ENCODE assay signal across 23 mouse cellular contexts in the genomic region with DNA sequence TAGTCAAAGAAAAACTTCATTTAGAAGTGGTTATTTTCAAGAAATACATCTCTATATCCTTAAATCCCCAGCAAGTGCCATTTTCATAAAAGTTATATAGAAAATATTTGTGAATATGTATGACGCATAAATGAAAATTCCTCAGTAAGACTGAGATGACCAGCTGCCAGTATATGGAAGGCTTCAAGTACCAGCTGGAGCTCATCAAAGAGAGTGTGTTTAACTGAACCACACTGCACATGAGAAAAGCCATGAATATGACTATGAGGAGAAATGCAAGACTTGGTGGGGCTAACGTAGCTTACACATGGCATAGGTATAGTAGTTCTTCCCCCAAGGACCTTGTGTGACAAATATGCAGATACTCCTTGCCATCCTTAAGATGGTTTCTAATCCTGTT.
DNase-seq lines count a peak whose midpoint lies in the region; ATAC-seq and TF ChIP-seq lines count a peak whose summit lies in the region.
"Had no signal": no experiment of that assay in that cellular context is flagged by ENCODE, and none has a peak within 500 bp of the region (broad histone marks: within the 10 kb centered on the region; RNA-seq: fewer than 3 reads in every experiment).

No protein-coding gene starts in this region.

- 82% methylated on average over 2 of the region's 2 CpGs for WGBS in forebrain, embryonic 16.5 days
- 88% methylated on average over 2 of the region's 2 CpGs for WGBS in forebrain, embryonic 11.5 days
- WGBS in forebrain, postnatal 0 days = 80% methylated on average over 2 of the region's 2 CpGs
- 89% methylated on average over 2 of the region's 2 CpGs for WGBS in forebrain, embryonic 14.5 days
- WGBS in lung, embryonic 14.5 days = 79% methylated on average over 2 of the region's 2 CpGs

- no peaks in the 10 kb centered on the region for H3K27me3 ChIP-seq in forebrain, embryonic 16.5 days (replicated peaks; ENCODE audit: control insufficient read depth, insufficient read depth, low read length)
- H3K27me3 ChIP-seq in forebrain, embryonic 11.5 days (ENCODE audit: control insufficient read depth, insufficient read depth, low read length) = no peaks in the 10 kb centered on the region
- H3K27me3 ChIP-seq in forebrain, postnatal 0 days (ENCODE audit: insufficient read depth, low read length) = no peaks in the 10 kb centered on the region
- no peaks in the 10 kb centered on the region for H3K27me3 ChIP-seq in forebrain, embryonic 14.5 days (replicated peaks; ENCODE audit: control insufficient read depth, insufficient read depth, low read length)
- H3K27me3 ChIP-seq in lung, embryonic 14.5 days (ENCODE audit: insufficient read depth, low read length) = no peaks in the 10 kb centered on the region
- H3K27me3 ChIP-seq: CH12.LX, Patski had no signal

- no peak overlapping the region for H3K9ac ChIP-seq in forebrain, embryonic 16.5 days (replicated peaks; ENCODE audit: low read depth, low read length)
- no peak overlapping the region for H3K9ac ChIP-seq in forebrain, embryonic 11.5 days (ENCODE audit: low read length)
- no peak overlapping the region for H3K9ac ChIP-seq in forebrain, postnatal 0 days
- no peak overlapping the region for H3K9ac ChIP-seq in forebrain, embryonic 14.5 days (ENCODE audit: low read length)
- no peak overlapping the region for H3K9ac ChIP-seq in lung, embryonic 14.5 days

- H3K27ac ChIP-seq in forebrain, embryonic 16.5 days (ENCODE audit: low read length) = no peak overlapping the region
- no peak overlapping the region for H3K27ac ChIP-seq in forebrain, embryonic 11.5 days (ENCODE audit: low read depth, low read length)
- no peak overlapping the region for H3K27ac ChIP-seq in forebrain, postnatal 0 days (ENCODE audit: low read depth, low read length)
- H3K27ac ChIP-seq in forebrain, embryonic 14.5 days (ENCODE audit: low read depth, low read length) = no peak overlapping the region
- H3K27ac ChIP-seq in lung, embryonic 14.5 days (ENCODE audit: low read depth) = no peak overlapping the region

- ATAC-seq in forebrain, embryonic 16.5 days = 0 out of 2 replicates have a peak, but pooled peaks have one; percentile 54
- no peak for ATAC-seq in forebrain, embryonic 11.5 days (replicated peaks; ENCODE audit: low FRiP score)
- ATAC-seq in forebrain, postnatal 0 days = peak; percentile 51; the same call in 1 of the 2 replicates
- no peak for ATAC-seq in forebrain, embryonic 14.5 days
- no peak for ATAC-seq in lung, embryonic 14.5 days (ENCODE audit: insufficient read depth)
- ATAC-seq: activated CD4-positive, CD25-positive, alpha-beta regulatory T cell, adult 4 months; CD4-positive, CD25-positive, alpha-beta regulatory T cell, adult 4 months; Patski had no signal

- H3K4me2 ChIP-seq in forebrain, embryonic 16.5 days (ENCODE audit: low read length) = no peak overlapping the region
- H3K4me2 ChIP-seq in forebrain, embryonic 11.5 days (ENCODE audit: low read depth, low read length, severe bottlenecking) = no peak overlapping the region
- H3K4me2 ChIP-seq in forebrain, postnatal 0 days (ENCODE audit: low read depth) = no peak overlapping the region
- no peak overlapping the region for H3K4me2 ChIP-seq in forebrain, embryonic 14.5 days (ENCODE audit: low read length)
- H3K4me2 ChIP-seq in lung, embryonic 14.5 days = no peak overlapping the region

- no peak for TF ChIP-seq CTCF in forebrain, postnatal 0 days (IDR thresholded peaks at IDR 0.05; ENCODE audit: low read depth)
- no peak for TF ChIP-seq CTCF in lung, embryonic 14.5 days (IDR thresholded peaks at IDR 0.05; ENCODE audit: low read depth)

- H3K4me1 ChIP-seq in forebrain, embryonic 16.5 days (replicated peaks; ENCODE audit: control insufficient read depth, insufficient read depth, low read length) = no peaks in the 10 kb centered on the region
- H3K4me1 ChIP-seq in forebrain, embryonic 11.5 days (replicated peaks; ENCODE audit: control insufficient read depth, insufficient read depth, low read length) = no peaks in the 10 kb centered on the region
- H3K4me1 ChIP-seq in forebrain, postnatal 0 days (ENCODE audit: insufficient read depth) = no peaks in the 10 kb centered on the region
- no peaks in the 10 kb centered on the region for H3K4me1 ChIP-seq in forebrain, embryonic 14.5 days (ENCODE audit: control insufficient read depth, insufficient read depth, low read length)
- H3K4me1 ChIP-seq in lung, embryonic 14.5 days (ENCODE audit: insufficient read depth) = no peaks in the 10 kb centered on the region

- no peak overlapping the region for H3K4me3 ChIP-seq in forebrain, embryonic 16.5 days (replicated peaks; ENCODE audit: low read length)
- no peak overlapping the region for H3K4me3 ChIP-seq in forebrain, embryonic 11.5 days (ENCODE audit: low read depth, low read length)
- no peak overlapping the region for H3K4me3 ChIP-seq in forebrain, postnatal 0 days (ENCODE audit: low read depth, low read length)
- no peak overlapping the region for H3K4me3 ChIP-seq in forebrain, embryonic 14.5 days (ENCODE audit: low read depth, low read length)
- H3K4me3 ChIP-seq in lung, embryonic 14.5 days (ENCODE audit: low read depth, low read length) = no peak overlapping the region

- H3K9me3 ChIP-seq in forebrain, embryonic 16.5 days (ENCODE audit: control insufficient read depth, low read length) = no peaks in the 10 kb centered on the region
- no peaks in the 10 kb centered on the region for H3K9me3 ChIP-seq in forebrain, embryonic 11.5 days (ENCODE audit: control insufficient read depth, low read length)
- H3K9me3 ChIP-seq in forebrain, postnatal 0 days (ENCODE audit: low read length) = no peaks in the 10 kb centered on the region
- no peaks in the 10 kb centered on the region for H3K9me3 ChIP-seq in forebrain, embryonic 14.5 days (replicated peaks; ENCODE audit: control insufficient read depth, low read length)
- no peaks in the 10 kb centered on the region for H3K9me3 ChIP-seq in lung, embryonic 14.5 days (ENCODE audit: low read depth, low read length)
- H3K9me3 ChIP-seq: G1E had no signal

- no peaks in the 10 kb centered on the region for H3K36me3 ChIP-seq in forebrain, embryonic 16.5 days (ENCODE audit: control insufficient read depth, insufficient read depth)
- H3K36me3 ChIP-seq in forebrain, embryonic 11.5 days (ENCODE audit: control insufficient read depth, insufficient read depth, low read length) = no peaks in the 10 kb centered on the region
- H3K36me3 ChIP-seq in forebrain, postnatal 0 days (ENCODE audit: insufficient read depth) = no peaks in the 10 kb centered on the region
- no peaks in the 10 kb centered on the region for H3K36me3 ChIP-seq in forebrain, embryonic 14.5 days (ENCODE audit: control insufficient read depth, insufficient read depth, low read length)
- H3K36me3 ChIP-seq in lung, embryonic 14.5 days (ENCODE audit: insufficient read depth) = no peaks in the 10 kb centered on the region
- H3K36me3 ChIP-seq: G1E had no signal

- no peak for DNase-seq in forebrain, embryonic 11.5 days (ENCODE audit: low spot score)
- DNase-seq in forebrain, postnatal 0 days = peak; percentile 7
- no peak for DNase-seq in forebrain, embryonic 14.5 days (ENCODE audit: low spot score)
- DNase-seq in lung, embryonic 14.5 days = peak; percentile 5
- DNase-seq in lung, postnatal 36 days = no peak
- peak; percentile 2 for DNase-seq in brain, embryonic 18.5 days (ENCODE audit: low read depth, low spot score)
- no peak for DNase-seq in right cerebral cortex, postnatal 10 days (ENCODE audit: low spot score in 2 of 2)
- DNase-seq: adrenal gland, adult 2 months; adrenal gland, adult 8-10 months; adrenal gland, postnatal 10 days; adrenal gland, postnatal 14 days; adrenal gland, postnatal 25 days; adrenal gland, postnatal 36 days; B cell, adult 2 months; cerebellum, adult 11 months; cerebellum, adult 11-12 months; cerebellum, adult 18-20 months had no signal

Comparison
In these comparisons a context has a peak if more than half of its experiments do, and no peak if none do; other contexts are left out.
1. ATAC-seq: peak in forebrain, embryonic 16.5 days (single experiment) and forebrain, postnatal 0 days (single experiment); none in forebrain, embryonic 11.5 days (single experiment), forebrain, embryonic 14.5 days (single experiment) and lung, embryonic 14.5 days (single experiment).
2. DNase-seq: peak in forebrain, postnatal 0 days (single experiment), lung, embryonic 14.5 days (single experiment) and brain, embryonic 18.5 days (single experiment); none in forebrain, embryonic 11.5 days (single experiment), forebrain, embryonic 14.5 days (single experiment), lung, postnatal 36 days (single experiment) and right cerebral cortex, postnatal 10 days (0 of 2).